Mouse (Mus musculus) hindbrain, postnatal 0 days (tissue): ENCODE data around the gene Ethe1. TPM values are rescaled to one million over a fixed set of nuclear protein-coding genes. Genes with fewer than 3 reads are reported as not detected.
"Not testable (repeated sequence)": the region's sequence is repeated elsewhere in the genome, so short reads cannot be mapped to it uniquely, and the experiment has no call there.

Experiments used
- ATAC-seq: fragments of 200-750 bp; cut with Nextera tagmentation; 2 replicates; pipeline ENCODE4 v1.8.0; 2017; ENCODE audit warnings: mild to moderate bottlenecking, moderate TSS enrichment, moderate library complexity
- DNase-seq: peaks from one replicate; pipeline ENCODE4 v3.0.0-alpha.2; 2015; ENCODE audit warnings: low spot score
- H3K27ac ChIP-seq: fragments of 300-500 bp; sonication (generic); 2 replicates; pipeline ENCODE4 v1.5.1; 2014; ENCODE audit warnings: mild to moderate bottlenecking
- H3K27me3 ChIP-seq: fragments of 300-500 bp; sonication (generic); 2 replicates; pipeline ENCODE4 v1.6.1; 2014; ENCODE audit warnings: low read length, mixed read lengths; ENCODE audit not compliant: insufficient read depth
- H3K36me3 ChIP-seq: fragments of 300-500 bp; sonication (generic); 2 replicates; pipeline ENCODE4 v1.6.1; 2014; ENCODE audit warnings: low read length, mixed read lengths; ENCODE audit not compliant: insufficient read depth
- H3K4me1 ChIP-seq: fragments of 300-500 bp; sonication (generic); 2 replicates; pipeline ENCODE4 v1.6.1; 2014; ENCODE audit warnings: antibody characterized with exemption, low read length, mixed read lengths; ENCODE audit not compliant: insufficient read depth
- H3K4me2 ChIP-seq: fragments of 300-500 bp; sonication (generic); 2 replicates; pipeline ENCODE4 v1.6.1; 2014; ENCODE audit warnings: low read depth, mild to moderate bottlenecking, low read length, moderate library complexity, mixed read lengths
- H3K4me3 ChIP-seq: fragments of 300-500 bp; sonication (generic); 2 replicates; pipeline ENCODE4 v1.5.1; 2014; ENCODE audit warnings: low read length
- H3K9ac ChIP-seq: fragments of 300-500 bp; sonication (generic); replicated peaks from 2 replicates; pipeline ENCODE4 v1.6.1; 2014; ENCODE audit warnings: mild to moderate bottlenecking, low read length, moderate library complexity, mixed read lengths
- H3K9me3 ChIP-seq: fragments of 300-500 bp; sonication (generic); 2 replicates; pipeline ENCODE4 v1.6.1; 2016; ENCODE audit warnings: low read length, mixed read lengths
- CTCF ChIP-seq: IDR thresholded peaks from 2 replicates; pipeline ENCODE4 v1.5.1; 2016; ENCODE audit warnings: antibody characterized with exemption, control low read depth, low read depth
- WGBS: fragments of 180-500 bp; shearing (Covaris S2); extraction: QIAGEN DNeasy Blood & Tissue Kit; methylation state at CpG from one replicate; pipeline ENCODE4 v1.1.7; 2014; 5-methylcytosine and 5-hydroxymethylcytosine counted together
- polyA plus RNA-seq: library from polyadenylated mRNA; unstranded; fragments of >200 nt; fragmentation: Nextera tagmentation; extraction: Ambion mirVana; gene quantifications from 2 replicates; pipeline ENCODE4 v1.2.1, GENCODE M21; 2015
- total RNA-seq: library from RNA; depleted of rRNA; stranded (reverse); fragments of >200 nt; gene quantifications from 2 replicates; pipeline ENCODE4 v1.2.3, GENCODE M21; 2014

Gene Ethe1
- total and polyA plus RNA-seq, 2 experiments from 2014 or later = 25.3 to 43.8 TPM

DNA sequence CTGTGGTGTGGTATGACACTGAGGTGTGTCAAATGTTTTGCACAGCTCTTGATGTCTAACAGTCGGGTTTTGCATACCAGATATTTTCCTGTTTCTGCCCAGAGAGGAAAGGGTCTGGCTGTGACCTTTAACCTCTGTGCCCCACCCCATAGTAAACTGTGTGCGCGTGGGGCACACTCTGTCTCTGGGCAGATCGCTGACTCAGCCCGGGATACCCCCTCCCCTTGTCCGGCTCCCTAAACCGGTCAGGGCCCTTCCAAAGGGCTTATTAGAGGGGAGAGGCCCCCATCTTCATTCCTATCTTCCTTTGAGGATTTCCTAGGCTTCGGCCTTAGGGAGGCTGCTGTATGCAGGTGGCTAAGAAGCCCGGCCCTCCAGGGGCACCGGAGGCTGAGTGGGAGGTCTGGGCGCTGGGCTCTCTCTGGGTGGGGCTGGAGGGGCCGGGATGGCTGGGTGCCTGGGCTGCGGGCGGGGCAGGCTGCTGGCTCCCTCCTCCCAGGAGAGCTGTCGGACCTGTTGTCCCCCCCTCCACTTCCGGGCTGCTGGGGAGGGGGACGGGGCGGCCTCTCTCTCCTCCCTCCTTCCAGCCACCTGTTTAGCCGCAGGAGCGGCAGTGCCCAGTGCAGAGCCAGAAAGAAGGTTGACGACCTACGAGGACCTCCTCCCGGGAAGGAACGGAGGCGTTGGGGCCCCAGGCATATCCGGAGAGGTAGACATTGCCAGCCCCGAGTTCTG lies 23.0 kb downstream of the Ethe1 start, which contains the start of gene Phldb3:
Phldb3 (plus strand) TSS at position 620 of the 735 bp plus-strand sequence.
- H3K4me3 ChIP-seq = peak within 1 kb of the TSS; percentile 32
- H3K9ac ChIP-seq = no peak within 1 kb of the TSS; the same call in 1 of the 2 replicates
- no peaks in the 10 kb centered on the region for H3K9me3 ChIP-seq
- H3K4me2 ChIP-seq = peak within 1 kb of the TSS; percentile 58
- H3K27me3 ChIP-seq = peaks cover 43% of the 10 kb centered on the region
- DNase-seq (no peak), ATAC-seq (0 out of 2 replicates have a peak, but pooled peaks have one; percentile 25)
- 4% methylated on average over 24 of the region's 27 CpGs for WGBS
- H3K36me3 ChIP-seq = no peaks in the 10 kb centered on the region
- no peak within 1 kb of the TSS for H3K27ac ChIP-seq
- TF ChIP-seq CTCF = no peak
- peaks cover 12% of the 10 kb centered on the region; the same call in 1 of the 2 replicates for H3K4me1 ChIP-seq

DNA sequence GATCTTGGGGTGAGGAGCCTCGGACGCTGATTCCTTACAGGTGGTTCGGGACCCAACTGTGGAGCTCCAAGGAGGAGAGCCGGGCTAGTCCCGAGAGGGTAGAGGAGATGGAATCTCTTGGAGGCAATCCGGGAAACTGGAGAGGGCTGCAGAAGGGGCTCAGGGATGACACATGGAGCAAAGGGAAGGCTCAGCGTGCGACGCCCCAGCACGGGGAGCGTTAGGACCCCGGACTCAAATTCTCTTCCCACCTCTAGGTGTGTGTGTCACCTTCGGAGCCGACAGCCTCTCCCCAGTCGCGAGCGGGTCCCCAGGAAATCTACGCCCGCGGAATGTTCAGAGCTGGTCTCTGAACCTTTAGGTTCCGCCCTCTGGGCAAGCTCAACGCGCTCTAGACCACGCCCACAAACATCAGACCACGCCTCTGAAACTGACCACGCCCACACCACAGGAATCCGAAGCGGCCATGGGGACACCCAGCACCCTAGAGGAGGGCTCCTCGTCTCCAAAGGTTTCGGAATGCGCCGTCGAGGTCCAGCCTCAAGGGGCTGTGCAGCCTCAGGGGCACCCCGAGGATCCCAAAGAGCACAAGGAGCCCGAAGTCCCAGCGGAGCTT lies 23.6 kb downstream of the Ethe1 start:
- Histone ChIP-seq H3K9ac (no peak overlapping the region; the same call in 1 of the 2 replicates), H3K9me3 (no peaks in the 10 kb centered on the region), H3K4me1 (peaks cover 10% of the 10 kb centered on the region; the same call in 1 of the 2 replicates), H3K4me2 (peak overlapping the region; percentile 58), H3K27ac (no peak overlapping the region), H3K4me3 (peak overlapping the region; percentile 32), H3K27me3 (peaks cover 43% of the 10 kb centered on the region), H3K36me3 (no peaks in the 10 kb centered on the region)
- no peak for TF ChIP-seq CTCF
- whole genome bisulfite sequencing = 1% methylated on average over 36 of the region's 36 CpGs
- ATAC-seq = peak; percentile 38; the same call in 1 of the 2 replicates
- DNase-seq = peak; percentile 46

DNA sequence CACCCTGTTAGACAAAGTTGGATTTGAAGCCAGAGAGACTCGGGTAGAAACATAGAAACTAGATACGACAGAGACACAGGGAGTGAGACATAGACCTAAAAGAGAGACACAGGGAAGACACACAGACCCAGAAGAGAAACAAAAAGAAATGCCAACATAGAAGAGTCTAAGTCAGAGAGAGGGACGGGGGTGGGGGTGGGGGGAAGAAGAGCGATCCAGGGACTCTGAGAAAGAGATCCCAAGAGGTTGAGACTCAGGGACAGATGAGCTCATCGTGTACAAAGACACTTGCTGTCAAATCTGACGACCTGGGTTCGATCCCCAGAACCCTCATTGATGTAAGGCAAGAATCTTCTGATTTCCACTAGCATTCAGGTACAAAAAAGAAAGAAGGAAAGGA lies 24.4 kb downstream of the Ethe1 start:
- Histone ChIP-seq H3K36me3 (no peaks in the 10 kb centered on the region), H3K4me2 (peak overlapping the region; percentile 58), H3K4me1 (peaks cover 10% of the 10 kb centered on the region; the same call in 1 of the 2 replicates), H3K9me3 (no peaks in the 10 kb centered on the region), H3K4me3 (peak overlapping the region; percentile 32; the same call in 1 of the 2 replicates), H3K9ac (no peak overlapping the region), H3K27ac (no peak overlapping the region), H3K27me3 (peaks cover 43% of the 10 kb centered on the region)
- 18% methylated on average over 7 of the region's 7 CpGs for WGBS
- ATAC-seq = no peak
- no peak for TF ChIP-seq CTCF
- no peak for DNase-seq

DNA sequence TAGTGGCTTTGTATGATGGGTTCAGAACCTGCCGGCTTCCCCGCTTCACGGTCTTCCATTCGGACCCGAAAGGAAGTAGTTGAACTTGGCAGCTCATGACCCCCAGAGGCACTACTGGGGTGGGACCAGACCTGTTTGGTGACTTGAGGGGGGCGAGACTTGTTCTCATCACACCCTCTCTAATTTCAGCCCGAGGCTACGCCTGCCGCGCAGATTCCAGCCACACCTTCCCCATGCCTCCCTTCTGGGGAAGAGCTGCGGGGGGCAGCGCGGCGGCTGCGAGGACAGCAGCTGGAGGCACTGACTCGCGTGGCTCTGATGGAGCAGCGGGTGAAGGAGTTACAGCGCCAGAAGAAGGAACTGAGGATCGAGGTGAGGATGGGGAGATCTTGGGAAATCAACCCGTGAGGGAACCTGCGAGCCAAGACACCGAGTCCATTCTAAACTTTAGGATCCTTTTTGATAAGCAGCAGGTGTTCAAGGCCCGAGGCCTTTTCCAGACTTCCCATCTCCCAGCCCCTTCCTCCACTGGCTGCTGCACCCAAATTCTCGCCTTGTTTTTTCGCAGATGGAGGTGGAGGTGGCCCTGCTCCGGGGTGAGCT lies 25.1 kb downstream of the Ethe1 start:
- DNase-seq (no peak), ATAC-seq (no peak)
- Histone ChIP-seq H3K4me2 (peak overlapping the region; percentile 21; the same call in 1 of the 2 replicates), H3K4me3 (0 out of 2 replicates have a peak overlapping the region, but pooled peaks have one; percentile 1), H3K36me3 (no peaks in the 10 kb centered on the region), H3K27ac (no peak overlapping the region), H3K9ac (no peak overlapping the region), H3K4me1 (peaks cover 10% of the 10 kb centered on the region; the same call in 1 of the 2 replicates), H3K9me3 (no peaks in the 10 kb centered on the region), H3K27me3 (peaks cover 43% of the 10 kb centered on the region)
- WGBS = 6% methylated on average over 27 of the region's 27 CpGs
- no peak for TF ChIP-seq CTCF

DNA sequence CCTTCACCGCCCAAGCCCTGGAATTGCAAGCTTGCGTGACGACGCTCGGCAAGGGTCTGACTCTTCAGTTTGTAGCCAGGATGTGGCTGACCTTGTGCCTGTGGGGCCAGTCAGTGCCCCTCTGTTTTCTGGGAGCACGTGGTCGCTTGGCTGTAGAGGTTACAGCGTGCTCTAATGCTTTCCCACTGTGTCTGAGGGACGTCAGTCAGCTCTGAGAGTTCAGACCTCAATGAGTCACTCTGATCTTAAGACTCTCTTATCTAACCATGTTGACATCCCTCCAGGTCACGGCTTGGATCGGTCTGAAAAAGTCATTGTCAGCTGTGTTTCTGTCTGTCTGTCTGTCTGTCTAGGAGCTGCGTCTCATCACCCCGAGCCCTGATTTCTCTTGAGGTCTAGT lies 27.5 kb downstream of the Ethe1 start:
- no peak overlapping the region for H3K9ac ChIP-seq
- H3K27me3 ChIP-seq = peaks cover 37% of the 10 kb centered on the region
- peaks cover 10% of the 10 kb centered on the region; the same call in 1 of the 2 replicates for H3K4me1 ChIP-seq
- DNase-seq (no peak), ATAC-seq (no peak)
- no peak overlapping the region for H3K4me2 ChIP-seq
- 78% methylated on average over 13 of the region's 13 CpGs for WGBS
- TF ChIP-seq CTCF = no peak
- H3K9me3 ChIP-seq = no peaks in the 10 kb centered on the region
- no peak overlapping the region for H3K27ac ChIP-seq
- H3K36me3 ChIP-seq = no peaks in the 10 kb centered on the region
- no peak overlapping the region for H3K4me3 ChIP-seq

DNA sequence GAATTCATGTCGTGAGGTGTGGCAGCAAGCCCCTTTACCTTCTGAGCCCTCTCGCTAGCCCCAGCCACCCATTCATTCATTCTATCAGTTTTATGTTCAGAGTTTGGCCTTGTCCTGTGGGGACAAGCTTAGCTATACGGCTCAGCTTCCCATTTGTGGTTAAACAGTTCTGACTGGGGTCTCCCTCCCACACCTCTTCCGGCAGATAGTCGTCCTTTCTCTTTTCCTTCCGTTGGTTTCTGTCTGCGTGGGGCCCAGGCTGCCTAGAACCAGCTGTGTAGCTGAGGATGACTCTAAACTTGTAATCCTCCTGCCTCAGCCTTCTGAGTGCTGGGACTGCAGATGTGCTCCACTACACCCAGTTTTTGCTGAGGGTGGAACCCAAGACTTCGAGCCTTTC lies 30.4 kb downstream of the Ethe1 start:
- no peak for TF ChIP-seq CTCF
- H3K9me3 ChIP-seq = no peaks in the 10 kb centered on the region

DNA sequence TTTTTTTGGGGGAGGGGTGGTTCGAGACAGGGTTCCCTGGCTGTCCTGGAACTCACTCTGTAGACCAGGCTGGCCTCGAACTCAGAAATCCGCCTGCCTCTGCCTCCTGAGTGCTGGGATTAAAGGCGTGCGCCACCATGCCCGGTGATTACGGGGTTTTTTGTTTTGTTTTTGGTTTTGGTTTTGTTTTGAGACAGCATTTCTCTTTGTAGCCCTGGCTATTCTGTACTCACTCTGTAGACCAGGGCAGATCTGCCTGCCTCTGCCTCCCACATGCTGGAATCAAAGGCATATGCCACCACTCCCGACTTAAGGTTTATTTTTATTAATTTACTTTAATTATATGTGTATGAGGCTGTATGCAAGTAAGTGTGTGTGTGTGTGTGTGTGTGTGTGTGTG lies 31.0 kb downstream of the Ethe1 start:
- H3K27me3 ChIP-seq, DNase-seq, H3K4me2 ChIP-seq, H3K36me3 ChIP-seq, H3K4me1 ChIP-seq, H3K9me3 ChIP-seq, H3K27ac ChIP-seq, H3K4me3 ChIP-seq, H3K9ac ChIP-seq, ATAC-seq: not testable (repeated sequence)
- WGBS = 89% methylated on average over 8 of the region's 8 CpGs

More for the DNA sequence above, 30.4 kb downstream of the Ethe1 start:
- Histone ChIP-seq H3K4me3 (no peak overlapping the region), H3K36me3 (no peaks in the 10 kb centered on the region), H3K4me2 (no peak overlapping the region), H3K9ac (no peak overlapping the region), H3K27ac (no peak overlapping the region), H3K4me1 (no peaks in the 10 kb centered on the region), H3K27me3 (peaks cover 8% of the 10 kb centered on the region; the same call in 1 of the 2 replicates)
- 82% methylated on average over 8 of the region's 8 CpGs for WGBS
- ATAC-seq (no peak), DNase-seq (no peak)
